Mouse (Mus musculus) liver, embryonic 12.5 days (tissue): ENCODE data around the gene Mpst. TPM values are rescaled to one million over a fixed set of nuclear protein-coding genes. Genes with fewer than 3 reads are reported as not detected.

ENCODE experiments used
- ATAC-seq: fragments of 200-750 bp; cut with Nextera tagmentation; 2 replicates; pipeline ENCODE4 v1.8.0; 2017; ENCODE audit warnings: moderate number of reproducible peaks, mild to moderate bottlenecking, moderate library complexity
- H3K27ac ChIP-seq: fragments of 300-500 bp; sonication (generic); 2 replicates; pipeline ENCODE4 v1.5.1; 2016; ENCODE audit warnings: mild to moderate bottlenecking
- H3K27me3 ChIP-seq: fragments of 300-500 bp; sonication (generic); replicated peaks from 2 replicates; pipeline ENCODE4 v1.6.1; 2016; ENCODE audit warnings: mild to moderate bottlenecking, moderate library complexity
- H3K36me3 ChIP-seq: fragments of 300-500 bp; sonication (generic); 2 replicates; pipeline ENCODE4 v1.6.1; 2016; ENCODE audit warnings: mild to moderate bottlenecking, moderate library complexity
- H3K4me1 ChIP-seq: fragments of 300-500 bp; sonication (generic); 2 replicates; pipeline ENCODE4 v1.6.1; 2016
- H3K4me2 ChIP-seq: fragments of 300-500 bp; sonication (generic); 2 replicates; pipeline ENCODE4 v1.6.1; 2016; ENCODE audit warnings: mild to moderate bottlenecking, moderate library complexity
- H3K4me3 ChIP-seq: fragments of 300-500 bp; sonication (generic); 2 replicates; pipeline ENCODE4 v1.5.1; 2016; ENCODE audit warnings: mild to moderate bottlenecking, moderate library complexity
- H3K9ac ChIP-seq: fragments of 300-500 bp; sonication (generic); 2 replicates; pipeline ENCODE4 v1.6.1; 2016; ENCODE audit warnings: mild to moderate bottlenecking, moderate library complexity
- H3K9me3 ChIP-seq: fragments of 300-500 bp; sonication (generic); replicated peaks from 2 replicates; pipeline ENCODE4 v1.6.1; 2016; ENCODE audit warnings: mild to moderate bottlenecking, moderate library complexity
- WGBS: fragments of 180-500 bp; shearing (Covaris S2); methylation state at CpG from one replicate; pipeline ENCODE4 v1.1.7; 2016; ENCODE audit not compliant: insufficient replicate concordance; 5-methylcytosine and 5-hydroxymethylcytosine counted together
- polyA plus RNA-seq: library from polyadenylated mRNA; unstranded; fragments of >200 nt; fragmentation: Nextera tagmentation; extraction: Ambion mirVana; gene quantifications from 2 replicates; pipeline ENCODE4 v1.2.1, GENCODE M21; 2016

Mpst gene
- polyA plus RNA-seq, 1 experiment from 2014 or later, result 3.5 TPM

DNA sequence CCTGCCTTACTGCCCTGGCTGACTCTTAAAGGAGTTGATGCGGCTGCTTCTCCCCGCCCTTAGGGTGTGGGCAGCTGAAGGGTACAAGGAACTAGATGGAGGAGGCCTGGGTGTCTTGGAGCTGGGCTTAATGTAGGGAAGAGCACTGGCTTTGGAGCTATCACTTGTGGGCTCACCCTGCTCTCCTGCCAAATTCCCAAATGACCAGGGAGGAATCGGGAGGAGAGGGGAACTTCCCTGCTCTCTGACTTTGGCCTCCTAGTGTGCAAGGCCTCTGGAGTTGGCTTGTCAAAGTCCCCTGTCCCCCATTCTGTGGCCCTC is 22.9 kb downstream of the Mpst start:
- H3K4me3 ChIP-seq, result peak overlapping the region; percentile 54
- no peak for ATAC-seq
- peaks cover 9% of the 10 kb centered on the region; the same call in 1 of the 2 replicates for H3K36me3 ChIP-seq
- 27% methylated on average over 3 of the region's 3 CpGs for WGBS
- no peak overlapping the region for H3K27ac ChIP-seq
- peak overlapping the region; percentile 60 for H3K4me2 ChIP-seq
- H3K9ac ChIP-seq, result no peak overlapping the region
- no peaks in the 10 kb centered on the region for H3K9me3 ChIP-seq
- H3K4me1 ChIP-seq, result peaks cover 8% of the 10 kb centered on the region
- H3K27me3 ChIP-seq, result peaks cover 75% of the 10 kb centered on the region

DNA sequence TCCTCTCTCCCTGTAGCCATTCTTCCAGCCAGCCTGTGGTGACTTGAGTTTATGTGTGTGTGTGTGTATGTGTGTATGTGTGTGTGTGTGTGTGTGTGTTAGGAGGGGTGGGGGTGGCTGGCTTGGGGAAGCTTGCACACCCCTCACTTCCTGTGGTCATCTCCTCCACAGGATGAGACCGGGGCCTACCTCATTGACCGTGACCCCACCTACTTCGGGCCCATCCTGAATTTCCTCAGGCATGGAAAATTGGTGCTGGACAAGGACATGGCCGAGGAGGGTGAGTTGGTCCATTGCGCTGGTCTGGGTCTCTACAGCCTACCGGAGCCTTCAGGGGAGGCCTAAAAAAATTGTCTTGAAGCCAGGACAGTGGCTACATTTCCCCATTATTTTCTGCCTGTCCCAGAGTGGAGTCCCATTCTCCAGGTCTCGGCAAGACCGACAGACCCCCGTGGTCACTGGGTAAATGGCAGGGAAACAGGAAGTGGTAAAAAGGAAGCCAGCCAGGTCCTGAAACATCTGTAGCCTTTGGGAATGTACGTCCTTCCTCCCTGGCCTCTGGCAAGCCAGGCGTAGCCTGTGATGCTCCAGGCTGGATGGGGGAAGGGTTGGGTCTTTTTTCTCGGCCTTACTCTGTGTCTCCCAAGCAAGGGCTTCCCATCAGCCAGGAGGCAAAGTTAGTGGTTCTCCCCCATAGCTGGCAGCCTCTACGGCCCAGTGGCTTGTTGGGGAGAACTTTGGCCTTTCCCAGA is 23.8 kb downstream of the Mpst start:
- no peak overlapping the region for H3K4me3 ChIP-seq

DNA sequence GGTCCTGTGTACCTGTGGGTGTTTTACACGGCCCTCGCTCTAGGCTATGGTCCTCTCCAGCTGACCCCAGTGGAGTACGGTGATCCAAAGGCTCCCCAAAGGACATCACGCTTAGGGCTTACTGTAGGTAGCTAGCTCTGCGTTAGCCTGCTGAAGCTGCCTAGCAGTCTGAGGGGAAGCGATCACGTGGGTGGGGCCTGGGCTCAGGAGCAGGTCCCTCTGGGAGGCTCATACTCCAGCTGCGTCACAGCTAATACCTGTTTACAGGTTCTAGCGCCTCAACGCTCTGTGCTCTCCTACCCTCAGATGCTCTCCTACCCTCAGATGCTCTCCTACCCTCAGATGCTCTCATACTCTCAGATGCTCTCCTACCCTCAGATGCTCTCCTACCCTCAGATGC is 24.7 kb downstream of the Mpst start:
- Histone ChIP-seq H3K27ac (no peak overlapping the region), H3K27me3 (peaks cover 72% of the 10 kb centered on the region), H3K4me1 (peaks cover 5% of the 10 kb centered on the region; the same call in 1 of the 2 replicates), H3K4me2 (no peak overlapping the region), H3K4me3 (no peak overlapping the region), H3K9me3 (no peaks in the 10 kb centered on the region), H3K36me3 (peaks cover 9% of the 10 kb centered on the region; the same call in 1 of the 2 replicates), H3K9ac (no peak overlapping the region)
- ATAC-seq, result no peak
- 71% methylated on average over 10 of the region's 10 CpGs for WGBS

More for the DNA sequence above, 23.8 kb downstream of the Mpst start:
- ATAC-seq, result no peak
- H3K27me3 ChIP-seq, result peaks cover 72% of the 10 kb centered on the region
- H3K4me1 ChIP-seq, result peaks cover 5% of the 10 kb centered on the region; the same call in 1 of the 2 replicates
- peaks cover 9% of the 10 kb centered on the region; the same call in 1 of the 2 replicates for H3K36me3 ChIP-seq
- no peak overlapping the region for H3K4me2 ChIP-seq
- WGBS, result 39% methylated on average over 13 of the region's 13 CpGs
- H3K9me3 ChIP-seq, result no peaks in the 10 kb centered on the region
- no peak overlapping the region for H3K9ac ChIP-seq
- H3K27ac ChIP-seq, result no peak overlapping the region

DNA sequence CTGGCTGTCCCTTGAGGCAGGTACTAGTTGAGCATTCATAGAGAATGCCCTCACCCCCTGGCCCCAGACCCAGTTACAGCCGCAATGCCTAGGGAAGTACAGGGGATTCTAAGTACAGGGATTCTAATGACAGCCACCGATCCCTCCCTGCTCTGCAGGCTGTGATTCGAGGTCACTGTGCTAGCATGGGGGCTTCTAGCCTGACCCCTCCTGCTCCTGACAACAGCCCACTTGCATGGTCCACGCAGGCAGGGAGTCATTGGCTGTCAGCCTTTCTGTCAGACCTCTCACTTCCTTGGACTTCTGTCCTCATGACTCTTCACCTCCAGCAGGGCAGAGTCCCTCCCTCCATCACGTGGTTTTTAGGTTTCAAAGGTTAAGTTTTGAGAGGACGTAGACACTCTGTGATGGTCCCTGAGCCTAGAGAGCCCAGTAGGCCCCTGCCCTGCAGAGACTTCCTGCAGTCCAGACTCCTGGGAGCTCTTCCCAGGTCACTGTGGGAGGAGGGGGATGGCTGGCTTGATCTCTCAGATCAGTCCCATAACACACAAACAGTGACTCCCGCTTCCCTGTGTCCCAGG is 25.4 kb downstream of the Mpst start:
- ATAC-seq, result no peak
- Histone ChIP-seq H3K4me1 (peaks cover 7% of the 10 kb centered on the region), H3K4me3 (no peak overlapping the region)

DNA sequence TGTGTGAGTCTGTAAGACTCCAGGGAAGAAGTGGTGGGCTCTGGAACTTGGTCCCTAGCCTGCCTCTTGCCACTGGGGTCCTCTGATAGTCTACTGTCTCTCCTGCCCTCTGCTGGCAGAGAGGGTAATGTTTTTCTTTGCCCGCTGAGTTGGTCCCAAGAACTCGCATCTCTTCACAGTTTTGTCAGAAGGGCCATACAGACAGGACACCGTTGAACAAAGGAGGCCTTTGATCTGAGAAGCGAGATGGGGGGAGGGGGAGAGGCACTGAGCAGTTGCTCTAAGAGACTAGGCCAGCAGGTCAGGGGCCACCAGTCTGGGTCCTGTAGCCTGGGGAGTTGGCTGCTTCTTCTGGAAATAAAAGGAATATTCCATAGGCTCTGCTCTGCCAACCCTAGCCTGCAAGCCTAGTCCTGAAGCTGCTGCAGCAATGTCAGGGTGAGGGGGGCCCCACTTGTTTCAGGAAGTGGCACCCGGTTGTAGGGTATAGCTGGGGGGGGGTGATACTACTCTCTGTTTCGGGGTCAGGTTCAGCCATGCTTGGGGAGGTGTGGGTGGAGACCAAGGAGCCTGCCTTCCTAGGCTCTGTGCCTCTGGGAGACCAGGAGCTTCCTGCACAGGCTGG is 28.8 kb downstream of the Mpst start:
- Histone ChIP-seq H3K9me3 (no peaks in the 10 kb centered on the region), H3K27me3 (peaks cover 69% of the 10 kb centered on the region), H3K4me3 (no peak overlapping the region), H3K4me1 (peaks cover 23% of the 10 kb centered on the region), H3K27ac (no peak overlapping the region), H3K4me2 (no peak overlapping the region), H3K36me3 (peaks cover 9% of the 10 kb centered on the region; the same call in 1 of the 2 replicates), H3K9ac (no peak overlapping the region)
- 34% methylated on average over 6 of the region's 6 CpGs for WGBS
- no peak for ATAC-seq

More for the DNA sequence above, 25.4 kb downstream of the Mpst start:
- H3K4me2 ChIP-seq, result no peak overlapping the region
- no peak overlapping the region for H3K9ac ChIP-seq
- H3K9me3 ChIP-seq, result no peaks in the 10 kb centered on the region
- H3K36me3 ChIP-seq, result peaks cover 9% of the 10 kb centered on the region; the same call in 1 of the 2 replicates
- H3K27ac ChIP-seq, result peak overlapping the region; percentile 1; the same call in 1 of the 2 replicates
- peaks cover 72% of the 10 kb centered on the region for H3K27me3 ChIP-seq
- 59% methylated on average over 7 of the region's 7 CpGs for WGBS

DNA sequence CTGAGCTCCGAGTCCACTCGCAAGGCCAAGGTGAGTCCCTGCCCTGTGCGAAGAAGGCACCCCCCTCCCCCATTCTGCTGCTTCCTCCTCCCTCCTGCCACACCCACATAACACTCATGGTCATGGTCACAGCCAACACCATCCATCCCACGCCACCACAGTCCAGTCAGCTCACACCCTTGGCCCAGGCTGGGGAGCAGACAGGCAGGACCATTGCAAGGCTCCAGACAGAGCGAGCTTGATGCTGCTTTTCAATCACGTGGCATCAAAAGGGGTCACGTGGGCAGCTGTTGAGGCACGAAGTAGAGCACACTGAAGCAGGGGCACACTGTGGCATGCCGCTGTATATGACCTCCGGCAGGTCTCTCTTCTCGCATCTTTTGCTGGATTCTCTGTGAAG is 29.5 kb downstream of the Mpst start:
- no peak overlapping the region for H3K9ac ChIP-seq
- no peak for ATAC-seq

DNA sequence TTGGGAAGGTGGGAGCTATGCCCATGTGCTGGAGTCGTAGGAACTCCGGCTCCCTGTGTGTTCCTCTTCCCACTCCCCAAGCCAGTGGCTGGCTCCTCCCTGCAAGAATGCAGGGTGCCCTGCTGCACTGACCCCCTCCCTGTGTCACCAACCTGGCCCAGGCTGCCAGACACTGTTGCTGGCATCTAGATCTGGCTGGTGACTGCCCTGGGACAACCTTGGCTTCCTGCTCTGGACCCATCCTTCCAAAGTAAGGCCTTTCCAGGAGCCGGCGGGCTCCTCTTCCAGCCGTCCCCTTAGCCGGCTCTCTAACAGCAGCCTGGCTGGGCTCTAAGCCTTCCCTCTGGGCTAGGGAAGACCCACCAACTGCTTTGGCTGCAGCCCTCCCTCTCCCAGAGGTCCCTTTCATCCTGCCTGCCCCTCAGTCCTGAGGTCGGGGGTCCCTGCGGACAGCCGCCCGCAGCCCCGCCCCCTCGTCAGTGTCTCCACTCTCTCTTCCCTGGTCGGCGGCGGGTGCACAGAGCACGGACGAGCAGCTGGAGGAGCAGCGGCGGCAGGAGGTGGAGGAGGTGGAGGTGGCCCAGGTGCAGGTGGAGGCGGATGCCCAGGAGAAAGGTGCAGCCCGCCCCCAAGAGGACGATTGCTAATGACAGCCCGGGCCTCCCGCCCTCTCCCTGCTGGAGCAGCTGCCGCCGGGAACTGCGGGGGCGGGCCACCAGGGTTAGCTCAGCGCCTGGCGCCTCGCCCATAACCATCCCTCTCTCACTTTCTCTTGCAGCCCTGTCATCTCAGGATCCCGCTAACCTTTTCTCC is 30.4 kb downstream of the Mpst start:
- 0 out of 2 replicates have a peak overlapping the region, but pooled peaks have one; percentile 37 for H3K9ac ChIP-seq
- peaks cover 63% of the 10 kb centered on the region for H3K27me3 ChIP-seq
- H3K4me2 ChIP-seq, result peak overlapping the region; percentile 51
- peaks cover 9% of the 10 kb centered on the region; the same call in 1 of the 2 replicates for H3K36me3 ChIP-seq
- WGBS, result 24% methylated on average over 30 of the region's 32 CpGs
- 0 out of 2 replicates have a peak, but pooled peaks have one; percentile 26 for ATAC-seq
- peak overlapping the region; percentile 8; the same call in 1 of the 2 replicates for H3K4me3 ChIP-seq
- H3K9me3 ChIP-seq, result no peaks in the 10 kb centered on the region
- no peak overlapping the region for H3K27ac ChIP-seq
- peaks cover 23% of the 10 kb centered on the region for H3K4me1 ChIP-seq

More for the DNA sequence above, 29.5 kb downstream of the Mpst start:
- no peak overlapping the region for H3K27ac ChIP-seq
- H3K4me2 ChIP-seq, result no peak overlapping the region
- H3K4me1 ChIP-seq, result peaks cover 23% of the 10 kb centered on the region
- peaks cover 9% of the 10 kb centered on the region; the same call in 1 of the 2 replicates for H3K36me3 ChIP-seq
- WGBS, result 72% methylated on average over 11 of the region's 11 CpGs
- H3K9me3 ChIP-seq, result no peaks in the 10 kb centered on the region
- H3K4me3 ChIP-seq, result no peak overlapping the region
- H3K27me3 ChIP-seq, result peaks cover 68% of the 10 kb centered on the region

DNA sequence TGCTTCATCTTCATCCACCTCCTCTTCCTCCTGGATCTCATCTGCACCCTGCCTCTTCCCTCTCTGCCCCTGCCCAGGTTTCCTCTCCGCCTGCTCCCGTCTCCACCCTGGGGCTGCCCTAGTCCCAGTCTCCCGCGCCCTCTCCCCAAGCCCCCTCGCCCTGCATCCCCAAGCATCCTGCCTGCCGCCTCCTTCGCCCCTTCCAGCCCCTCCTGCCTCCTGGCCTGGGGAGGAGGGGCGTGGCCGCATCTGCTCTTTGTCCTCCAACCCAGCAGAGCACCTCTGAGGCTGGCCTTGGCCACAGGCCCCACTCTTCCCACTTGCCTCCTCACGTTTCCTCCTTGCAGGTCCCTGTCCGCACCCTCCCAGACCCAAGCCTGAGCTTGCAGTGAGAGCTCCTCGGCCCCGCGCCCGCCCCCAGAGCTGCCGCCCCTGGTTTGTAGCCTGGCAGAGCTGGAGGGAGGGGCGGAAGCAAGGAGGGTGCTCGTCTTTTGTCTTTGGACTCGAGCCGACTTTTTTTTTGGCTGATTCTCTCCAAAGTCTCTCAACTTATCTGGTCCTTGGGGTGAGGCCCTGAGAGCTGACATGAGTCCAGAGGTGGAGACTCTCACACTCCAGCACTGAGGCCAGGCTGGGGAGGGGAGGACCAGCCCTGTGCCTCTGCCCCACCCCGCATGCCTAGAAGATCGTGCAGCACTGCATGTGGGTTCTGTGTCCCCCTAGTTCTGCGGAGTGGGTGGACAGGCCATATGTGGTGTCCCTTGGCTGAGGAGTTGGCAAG is 31.2 kb downstream of the Mpst start:
- WGBS, result 32% methylated on average over 23 of the region's 23 CpGs
- H3K9me3 ChIP-seq, result no peaks in the 10 kb centered on the region
- H3K27me3 ChIP-seq, result peaks cover 63% of the 10 kb centered on the region
- H3K27ac ChIP-seq, result peak overlapping the region; percentile 45; the same call in 1 of the 2 replicates
- H3K4me1 ChIP-seq, result peaks cover 23% of the 10 kb centered on the region
- H3K4me2 ChIP-seq, result peak overlapping the region; percentile 51
- 0 out of 2 replicates have a peak overlapping the region, but pooled peaks have one; percentile 8 for H3K4me3 ChIP-seq
- peak overlapping the region; percentile 37; the same call in 1 of the 2 replicates for H3K9ac ChIP-seq
- H3K36me3 ChIP-seq, result peaks cover 9% of the 10 kb centered on the region; the same call in 1 of the 2 replicates
- 0 out of 2 replicates have a peak, but pooled peaks have one; percentile 13 for ATAC-seq

DNA sequence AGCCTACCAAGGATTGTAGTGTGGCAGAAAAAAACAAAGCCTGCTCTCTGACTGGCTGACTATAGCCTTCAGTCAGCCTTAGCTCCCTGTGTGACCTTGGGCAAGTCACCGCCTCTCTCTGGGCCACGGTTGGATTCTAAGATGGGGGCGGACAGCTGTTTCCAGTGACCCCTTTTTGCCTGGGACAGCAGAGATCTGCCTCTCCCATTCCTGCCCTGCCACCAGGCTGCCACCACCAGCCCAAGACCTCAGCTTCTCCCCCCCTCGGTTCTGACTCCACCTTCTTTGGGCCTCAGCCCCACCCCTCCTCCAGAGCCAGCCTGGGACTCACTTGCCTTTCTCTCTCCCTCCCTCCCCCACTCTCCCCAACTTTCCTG is 31.8 kb downstream of the Mpst start:
- WGBS, result 46% methylated on average over 4 of the region's 4 CpGs
- peaks cover 19% of the 10 kb centered on the region for H3K4me1 ChIP-seq
- H3K9ac ChIP-seq, result no peak overlapping the region
- no peak overlapping the region for H3K27ac ChIP-seq
- H3K4me3 ChIP-seq, result no peak overlapping the region
- no peak overlapping the region for H3K4me2 ChIP-seq
- H3K9me3 ChIP-seq, result no peaks in the 10 kb centered on the region
- H3K27me3 ChIP-seq, result peaks cover 63% of the 10 kb centered on the region
- H3K36me3 ChIP-seq, result peaks cover 9% of the 10 kb centered on the region; the same call in 1 of the 2 replicates
- no peak for ATAC-seq

DNA sequence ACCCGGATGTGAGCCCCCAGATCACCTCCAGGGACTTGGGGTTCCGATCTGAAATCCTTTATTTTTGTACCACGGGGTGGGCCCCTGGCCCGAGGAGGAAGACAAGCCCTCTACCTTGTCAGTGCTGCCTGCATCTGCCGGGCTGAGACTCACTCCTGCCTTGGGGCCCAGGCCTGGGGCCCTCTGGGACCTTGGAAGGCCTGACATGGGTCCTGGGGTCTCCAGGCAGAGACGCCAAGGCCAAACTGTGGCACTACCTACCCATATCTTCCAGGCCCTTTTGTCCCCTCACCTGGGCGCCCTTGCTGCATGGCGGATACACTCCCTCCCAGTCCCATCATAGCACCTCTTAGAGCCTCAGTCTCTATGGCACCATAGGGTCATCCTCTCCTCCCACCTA is 32.3 kb downstream of the Mpst start:
- Histone ChIP-seq H3K36me3 (peaks cover 4% of the 10 kb centered on the region; the same call in 1 of the 2 replicates), H3K4me2 (no peak overlapping the region), H3K9me3 (no peaks in the 10 kb centered on the region), H3K27me3 (peaks cover 66% of the 10 kb centered on the region), H3K9ac (no peak overlapping the region), H3K4me3 (no peak overlapping the region), H3K27ac (no peak overlapping the region), H3K4me1 (peaks cover 18% of the 10 kb centered on the region)
- WGBS, result 53% methylated on average over 8 of the region's 8 CpGs
- no peak for ATAC-seq

DNA sequence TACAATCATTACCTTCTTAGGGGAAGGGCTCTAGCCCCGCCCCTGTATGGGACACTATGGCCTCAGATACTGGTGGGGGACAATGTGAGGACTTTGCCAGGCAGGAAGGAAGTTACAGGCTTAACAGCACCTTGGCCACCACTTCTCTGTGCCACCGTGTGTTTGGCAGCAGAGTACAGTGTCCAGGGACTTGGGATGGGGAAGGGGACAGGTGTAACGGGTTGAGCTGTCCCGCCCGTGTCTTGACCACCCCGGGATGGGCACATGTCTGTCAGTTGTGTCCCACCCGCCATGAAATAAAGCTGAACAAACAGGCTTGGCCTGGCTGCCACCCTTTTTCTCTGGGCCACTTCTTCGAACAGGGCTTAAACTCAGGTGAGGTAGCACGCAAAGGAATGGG is 32.8 kb downstream of the Mpst start:
- H3K4me3 ChIP-seq, result no peak overlapping the region
- ATAC-seq, result no peak
- no peaks in the 10 kb centered on the region; the same call in 1 of the 2 replicates for H3K36me3 ChIP-seq
- no peak overlapping the region for H3K9ac ChIP-seq
- no peak overlapping the region for H3K27ac ChIP-seq
- H3K27me3 ChIP-seq, result peaks cover 68% of the 10 kb centered on the region
- H3K4me2 ChIP-seq, result no peak overlapping the region
- peaks cover 18% of the 10 kb centered on the region for H3K4me1 ChIP-seq
- H3K9me3 ChIP-seq, result no peaks in the 10 kb centered on the region
- WGBS, result 60% methylated on average over 9 of the region's 9 CpGs
